Mouse (Mus musculus) heart, postnatal 0 days (tissue): ENCODE data around the gene Olfr770.
"Not testable (repeated sequence)": the region's sequence is repeated elsewhere in the genome, so short reads cannot be mapped to it uniquely, and the experiment has no call there.

ENCODE experiments used
- CTCF ChIP-seq: IDR thresholded peaks from 2 replicates; pipeline ENCODE4 v1.5.1; 2016; ENCODE audit warnings: antibody characterized with exemption, control low read depth, low read depth
- EP300 ChIP-seq: IDR thresholded peaks from 2 replicates; pipeline ENCODE4 v1.6.1; 2016; ENCODE audit warnings: antibody characterized with exemption, low read depth

- TF ChIP-seq CTCF, EP300: not testable (repeated sequence)
Measured at GRCm38 (mm10) chr10:129177821-129178220, 39.0 kb upstream of the Olfr770 start, which contains the start of gene Olfr772.
